ENCODE assay signal across 14 mouse cellular contexts in the genomic region with DNA sequence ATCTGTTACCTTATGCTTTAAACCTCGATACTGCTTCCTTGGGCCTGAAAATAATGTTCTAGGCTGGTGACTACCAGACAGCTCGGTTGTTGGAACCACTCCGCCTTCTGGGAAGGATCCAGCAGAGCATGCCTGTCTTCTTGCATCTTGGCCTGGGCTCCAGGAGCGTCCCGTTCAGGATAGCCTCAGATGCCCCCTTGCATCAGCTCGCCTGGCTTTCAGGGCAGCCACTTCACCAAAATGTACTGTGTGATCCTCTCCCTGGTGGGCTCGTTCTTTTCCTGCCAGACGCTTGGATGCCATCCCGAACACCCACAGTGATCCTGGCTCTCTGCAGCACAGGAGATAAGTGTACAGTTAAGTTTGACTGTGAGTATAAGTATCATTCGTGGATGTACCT. TPM values are rescaled to one million over a fixed set of nuclear protein-coding genes. Genes with fewer than 3 reads are reported as not detected.
DNase-seq lines count a peak whose midpoint lies in the region; ATAC-seq and TF ChIP-seq lines count a peak whose summit lies in the region.
"Had no signal": no experiment of that assay in that cellular context is flagged by ENCODE, and none has a peak within 500 bp of the region (broad histone marks: within the 10 kb centered on the region; RNA-seq: fewer than 3 reads in every experiment).

No protein-coding gene starts in this region.

- peak; percentile 10 to 25 for DNase-seq in left cerebral cortex, postnatal 36 days (ENCODE audit: low spot score in 2 of 2)
- DNase-seq in left cerebral cortex, adult 2 months (ENCODE audit: extremely low spot score in 1 of 2, low spot score in 2 of 2), result no peak
- peak; percentile 73 to 75 for DNase-seq in cerebellum, adult 2 months
- DNase-seq in gastrocnemius, postnatal 10 days, result peak; percentile 52
- peak; percentile 18 to 55 for DNase-seq in layer of hippocampus, postnatal 14 days (ENCODE audit: low spot score in 2 of 2)
- DNase-seq in yolk sac, embryonic 10.5 days (ENCODE audit: low spot score), result no peak
- DNase-seq in forebrain, postnatal 0 days, result no peak
- DNase-seq in adrenal gland, postnatal 4 days (ENCODE audit: low spot score in 2 of 2), result no peak
- DNase-seq: kidney, adult 9 months; thymus, postnatal 25 days had no signal

- peaks cover 9% of the 10 kb centered on the region for H3K4me1 ChIP-seq in cerebellum, adult 2 months (ENCODE audit: control insufficient read depth, insufficient read depth, low read length)
- no peaks in the 10 kb centered on the region for H3K4me1 ChIP-seq in forebrain, postnatal 0 days (ENCODE audit: insufficient read depth)

- H3K9me3 ChIP-seq in forebrain, postnatal 0 days (ENCODE audit: low read length), result no peaks in the 10 kb centered on the region
- H3K9me3 ChIP-seq: forebrain, embryonic 15.5 days; liver, embryonic 15.5 days had no signal

- ATAC-seq in forebrain, postnatal 0 days, result no peak
- ATAC-seq: forebrain, embryonic 15.5 days had no signal

- 6% methylated on average over 10 of the region's 10 CpGs for WGBS in cerebellum, adult 2 months
- 78% methylated on average over 10 of the region's 10 CpGs for WGBS in forebrain, postnatal 0 days

- H3K9ac ChIP-seq in forebrain, postnatal 0 days, result no peak overlapping the region
- H3K9ac ChIP-seq: forebrain, embryonic 15.5 days; liver, embryonic 15.5 days had no signal

- no peak for TF ChIP-seq POLR2A in cerebellum, adult 2 months (IDR thresholded peaks at IDR 0.05; ENCODE audit: borderline replicate concordance, insufficient read depth, low read length)

- H3K4me3 ChIP-seq in left cerebral cortex, adult 2 months, result no peak overlapping the region
- peak overlapping the region; percentile 22 for H3K4me3 ChIP-seq in cerebellum, adult 2 months (replicated peaks; ENCODE audit: insufficient read depth, low read depth, low read length)
- H3K4me3 ChIP-seq in forebrain, postnatal 0 days (ENCODE audit: low read depth, low read length), result no peak overlapping the region
- H3K4me3 ChIP-seq: forebrain, embryonic 15.5 days; liver, embryonic 15.5 days; myocyte had no signal

- no peak overlapping the region for H3K27ac ChIP-seq in left cerebral cortex, adult 2 months
- H3K27ac ChIP-seq in cerebellum, adult 2 months (ENCODE audit: insufficient read depth, low read length), result peak overlapping the region; percentile 48
- no peak overlapping the region for H3K27ac ChIP-seq in forebrain, postnatal 0 days (ENCODE audit: low read depth, low read length)
- H3K27ac ChIP-seq: forebrain, embryonic 15.5 days had no signal

- intact Hi-C loops in left cerebral cortex, postnatal 36 days (cut with DNase I), result no loop called here
- intact Hi-C loops in left cerebral cortex, adult 2 months (cut with DNase I), result no loop called here

- H3K36me3 ChIP-seq in forebrain, postnatal 0 days (ENCODE audit: insufficient read depth), result no peaks in the 10 kb centered on the region
- H3K36me3 ChIP-seq: forebrain, embryonic 15.5 days; liver, embryonic 15.5 days had no signal

- H3K4me2 ChIP-seq in forebrain, postnatal 0 days (ENCODE audit: low read depth), result no peak overlapping the region
- H3K4me2 ChIP-seq: forebrain, embryonic 15.5 days; liver, embryonic 15.5 days had no signal

- no peak for TF ChIP-seq CTCF in left cerebral cortex, adult 2 months (IDR thresholded peaks at IDR 0.05)
- 0 out of 2 replicates have a peak, but pooled peaks have one; percentile 7 for TF ChIP-seq CTCF in cerebellum, adult 2 months (IDR thresholded peaks at IDR 0.05; ENCODE audit: borderline replicate concordance, insufficient read depth, low read depth, low read length)
- TF ChIP-seq CTCF in forebrain, postnatal 0 days (IDR thresholded peaks at IDR 0.05; ENCODE audit: low read depth), result no peak

- H3K27me3 ChIP-seq in cerebellum, adult 2 months (ENCODE audit: control insufficient read depth, insufficient read depth, low read length), result no peaks in the 10 kb centered on the region
- H3K27me3 ChIP-seq in forebrain, postnatal 0 days (ENCODE audit: insufficient read depth, low read length), result no peaks in the 10 kb centered on the region
- H3K27me3 ChIP-seq: CH12.LX; forebrain, embryonic 15.5 days; liver, embryonic 15.5 days had no signal

RNA-seq across cellular contexts. Expression of a gene that starts 25.6 kb away (rescaled TPM):
- total RNA-seq in left cerebral cortex, postnatal 36 days (2021), result 10 to 100 TPM; 11.7 to 12.3 TPM
- 10 to 100 TPM; 11.3 to 13.1 TPM for total RNA-seq in left cerebral cortex, adult 2 months (2021)
- 18.6 and 19.6 TPM in 2 replicates for polyA plus RNA-seq in cerebellum, adult 2 months (2012; rRNA removed)
- total RNA-seq in gastrocnemius, postnatal 10 days (2021), result 10 to 100 TPM; 28.4 to 33.3 TPM
- total RNA-seq in layer of hippocampus, postnatal 14 days (2021), result 10 to 100 TPM; 12.0 to 14.0 TPM
- 7.6 and 7.7 TPM in 2 replicates for total RNA-seq in forebrain, postnatal 0 days (2014; rRNA removed)
- 12.6 and 14.1 TPM in 2 replicates for polyA plus RNA-seq in forebrain, postnatal 0 days (2015; fragmentation: Nextera tagmentation; extraction: Ambion mirVana)
- total RNA-seq in adrenal gland, postnatal 4 days (2021), result 10 to 100 TPM; 71.3 to 80.4 TPM

Comparison
In these comparisons a context has a peak if more than half of its experiments do, and no peak if none do; other contexts are left out.
1. DNase-seq: peak in left cerebral cortex, postnatal 36 days (2 of 2), cerebellum, adult 2 months (2 of 2), gastrocnemius, postnatal 10 days (single experiment) and layer of hippocampus, postnatal 14 days (2 of 2); none in left cerebral cortex, adult 2 months (0 of 2), yolk sac, embryonic 10.5 days (single experiment), forebrain, postnatal 0 days (single experiment) and adrenal gland, postnatal 4 days (0 of 2).